Mouse (Mus musculus) erythroblast, embryonic 14.5 days (primary cell): ENCODE results near the gene Hfe2.

Experiments used
- GATA1 ChIP-seq: IDR thresholded peaks from 2 replicates; pipeline ENCODE4 v1.6.1; 2012; ENCODE audit warnings: low read length, inconsistent platforms, mixed read lengths
- TAL1 ChIP-seq: IDR thresholded peaks from 3 replicates; pipeline ENCODE4 v1.6.1; 2012; ENCODE audit warnings: low read length, inconsistent platforms, mixed read lengths

GRCm38 (mm10) chr3:96503083-96503450 lies 21.9 kb upstream of the Hfe2 start:
- TF ChIP-seq TAL1, result no peak
- no peak for TF ChIP-seq GATA1
